Mouse (Mus musculus) spleen, adult 2 months (tissue): ENCODE data around the gene Camsap2.

Experiments used
- CTCF ChIP-seq: fragments of 200-500 bp; IDR thresholded peaks from 2 replicates; pipeline ENCODE4 v1.5.1; 2011; ENCODE audit warnings: mild to moderate bottlenecking, inconsistent platforms; ENCODE audit not compliant: insufficient read depth, insufficient read length, insufficient replicate concordance; ENCODE audit errors: extremely low read depth
- POLR2A ChIP-seq: fragments of 200-500 bp; IDR thresholded peaks from 2 replicates; pipeline ENCODE4 v1.6.1; 2011; ENCODE audit warnings: low read depth, low read length, inconsistent platforms

- TF ChIP-seq POLR2A (no peak), CTCF (no peak)
Measured at GRCm38 (mm10) chr1:136223758-136224342, 122.1 kb downstream of the Camsap2 start.
